Mouse (Mus musculus) heart, embryonic 13.5 days (tissue): ENCODE data around the gene Sestd1. TPM values are rescaled to one million over a fixed set of nuclear protein-coding genes. Genes with fewer than 3 reads are reported as not detected.
A peak's percentile ranks its signal among the peaks of the same experiment; 100 is the strongest.

Experiments
- ATAC-seq: fragments of 200-750 bp; cut with Nextera tagmentation; 2 replicates; pipeline ENCODE4 v1.8.0; 2017; ENCODE audit warnings: moderate TSS enrichment; ENCODE audit not compliant: insufficient number of reproducible peaks, low FRiP score, low TSS enrichment; ENCODE audit errors: extremely low read depth
- H3K27ac ChIP-seq: fragments of 300-500 bp; sonication (generic); replicated peaks from 2 replicates; pipeline ENCODE4 v1.5.1; 2015; ENCODE audit warnings: moderate library complexity, mild to moderate bottlenecking, inconsistent platforms
- H3K27me3 ChIP-seq: fragments of 300-500 bp; sonication (generic); replicated peaks from 2 replicates; pipeline ENCODE4 v1.6.1; 2015; ENCODE audit warnings: mild to moderate bottlenecking, inconsistent platforms
- H3K36me3 ChIP-seq: fragments of 300-500 bp; sonication (generic); 2 replicates; pipeline ENCODE4 v1.6.1; 2015; ENCODE audit warnings: mild to moderate bottlenecking, inconsistent platforms
- H3K4me1 ChIP-seq: fragments of 300-500 bp; sonication (generic); 2 replicates; pipeline ENCODE4 v1.6.1; 2015; ENCODE audit warnings: inconsistent platforms
- H3K4me2 ChIP-seq: fragments of 300-500 bp; sonication (generic); 2 replicates; pipeline ENCODE4 v1.6.1; 2015; ENCODE audit warnings: inconsistent platforms, mild to moderate bottlenecking, moderate library complexity
- H3K4me3 ChIP-seq: fragments of 300-500 bp; sonication (generic); 2 replicates; pipeline ENCODE4 v1.5.1; 2015; ENCODE audit warnings: moderate library complexity, mild to moderate bottlenecking, inconsistent platforms
- H3K9ac ChIP-seq: fragments of 300-500 bp; sonication (generic); 2 replicates; pipeline ENCODE4 v1.6.1; 2015; ENCODE audit warnings: inconsistent platforms, mild to moderate bottlenecking, moderate library complexity
- H3K9me3 ChIP-seq: fragments of 300-500 bp; sonication (generic); 2 replicates; pipeline ENCODE4 v1.6.1; 2016; ENCODE audit warnings: inconsistent platforms
- WGBS: fragments of 180-500 bp; shearing (Covaris S2); methylation state at CpG from one replicate; pipeline ENCODE4 v1.1.7; 2015; ENCODE audit warnings: mixed read lengths; 5-methylcytosine and 5-hydroxymethylcytosine counted together
- polyA plus RNA-seq: library from polyadenylated mRNA; unstranded; fragments of >200 nt; fragmentation: Nextera tagmentation; extraction: Ambion mirVana; gene quantifications from 2 replicates; pipeline ENCODE4 v1.2.1, GENCODE M21; 2015

Gene Sestd1
- polyA plus RNA-seq, 1 experiment from 2014 or later: 8.1 TPM

GRCm38 (mm10) chr2:77186912-77187311, 93.5 kb downstream of the Sestd1 start:
- Histone ChIP-seq H3K9ac (no peak overlapping the region), H3K4me2 (no peak overlapping the region), H3K27me3 (no peaks in the 10 kb centered on the region), H3K9me3 (no peaks in the 10 kb centered on the region), H3K4me3 (no peak overlapping the region), H3K27ac (no peak overlapping the region), H3K36me3 (peaks cover 44% of the 10 kb centered on the region), H3K4me1 (peaks cover 36% of the 10 kb centered on the region)
- 55% methylated on average over 8 of the region's 8 CpGs for WGBS
- no peak for ATAC-seq

- H3K27ac ChIP-seq: peak overlapping the region; percentile 95
- H3K27me3 ChIP-seq: no peaks in the 10 kb centered on the region
- WGBS: 23% methylated on average over 8 of the region's 8 CpGs
- no peak overlapping the region for H3K4me2 ChIP-seq
- peaks cover 49% of the 10 kb centered on the region for H3K4me1 ChIP-seq
- H3K9me3 ChIP-seq: 0 out of 2 replicates have a peak, but pooled peaks cover 3% of the 10 kb centered on the region
- H3K4me3 ChIP-seq: no peak overlapping the region
- ATAC-seq: no peak
- peaks cover 22% of the 10 kb centered on the region for H3K36me3 ChIP-seq
- H3K9ac ChIP-seq: no peak overlapping the region
These were observed 96.3 kb downstream of the Sestd1 start for GRCm38 (mm10) chr2:77184049-77184571.

DNA sequence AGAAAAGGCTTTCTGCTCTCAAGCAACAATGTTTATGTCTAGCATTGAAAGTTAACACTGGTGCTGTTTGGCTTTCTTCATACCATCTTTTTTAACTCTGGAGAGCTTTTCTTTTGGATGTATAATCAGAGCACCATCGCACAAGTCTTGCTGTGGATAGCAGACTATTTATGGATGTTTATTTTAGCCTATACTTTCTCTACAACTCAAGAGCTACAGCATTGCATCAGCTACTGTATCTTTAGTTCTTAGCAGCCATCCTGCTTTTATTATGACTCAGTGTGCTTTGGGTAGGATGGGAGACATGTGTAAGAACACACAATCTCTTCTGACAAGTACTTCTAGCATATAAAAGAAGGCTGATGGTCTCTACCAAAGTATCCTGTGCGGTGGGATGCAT, 96.7 kb downstream of the Sestd1 start:
- Histone ChIP-seq H3K4me1 (peaks cover 49% of the 10 kb centered on the region), H3K27ac (peak overlapping the region; percentile 95), H3K36me3 (peaks cover 22% of the 10 kb centered on the region), H3K27me3 (no peaks in the 10 kb centered on the region), H3K4me3 (no peak overlapping the region), H3K4me2 (no peak overlapping the region), H3K9me3 (0 out of 2 replicates have a peak, but pooled peaks cover 3% of the 10 kb centered on the region), H3K9ac (no peak overlapping the region)
- WGBS: 64% methylated on average over 2 of the region's 2 CpGs
- no peak for ATAC-seq

- Histone ChIP-seq H3K4me1 (peaks cover 54% of the 10 kb centered on the region), H3K27me3 (no peaks in the 10 kb centered on the region), H3K4me2 (peak overlapping the region; percentile 40), H3K27ac (peak overlapping the region; percentile 95), H3K9me3 (0 out of 2 replicates have a peak, but pooled peaks cover 3% of the 10 kb centered on the region), H3K36me3 (peaks cover 16% of the 10 kb centered on the region), H3K4me3 (no peak overlapping the region), H3K9ac (peak overlapping the region; percentile 70)
- ATAC-seq: no peak
- 51% methylated on average over 6 of the region's 6 CpGs for WGBS
These were observed 97.4 kb downstream of the Sestd1 start for GRCm38 (mm10) chr2:77182996-77183380.

DNA sequence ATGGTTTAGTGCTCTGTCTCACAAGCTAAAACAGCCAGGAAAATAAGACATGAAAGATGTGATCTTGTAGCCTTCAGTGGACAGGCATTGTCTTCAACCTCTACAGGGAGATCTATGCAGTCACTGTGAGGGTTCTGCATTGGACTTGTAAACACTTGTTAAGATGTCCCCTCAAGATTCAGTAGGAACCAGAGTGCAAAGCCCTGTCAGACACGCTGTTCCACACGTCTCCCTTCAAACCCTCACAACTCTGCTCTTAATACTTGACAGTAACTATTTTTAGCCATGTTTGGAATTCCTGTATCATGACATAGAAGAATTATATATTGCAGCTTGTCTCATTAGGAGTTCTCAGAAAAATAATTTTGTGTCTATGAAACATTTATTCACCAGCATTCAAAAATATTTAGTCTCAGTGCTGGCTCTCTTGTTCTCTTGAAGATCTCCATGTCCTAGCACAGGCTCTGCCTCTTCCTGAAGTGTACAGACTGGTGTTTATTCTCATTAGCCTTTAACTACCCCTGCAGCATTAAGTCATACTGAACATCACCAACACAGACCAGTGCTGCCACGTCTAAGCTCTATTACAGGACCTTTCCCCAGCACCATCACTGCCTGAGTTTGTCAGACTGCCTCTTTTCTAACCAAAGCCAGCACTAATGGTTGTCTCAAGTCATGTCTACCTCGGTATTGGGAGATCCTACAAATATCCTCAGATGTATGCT, 98.0 kb downstream of the Sestd1 start:
- Histone ChIP-seq H3K36me3 (peaks cover 11% of the 10 kb centered on the region), H3K9me3 (0 out of 2 replicates have a peak, but pooled peaks cover 3% of the 10 kb centered on the region), H3K4me1 (peaks cover 60% of the 10 kb centered on the region), H3K4me3 (no peak overlapping the region), H3K27ac (peak overlapping the region; percentile 95), H3K4me2 (peak overlapping the region; percentile 40), H3K27me3 (no peaks in the 10 kb centered on the region), H3K9ac (peak overlapping the region; percentile 70)
- ATAC-seq: peak; percentile 54
- WGBS: 37% methylated on average over 4 of the region's 4 CpGs

DNA sequence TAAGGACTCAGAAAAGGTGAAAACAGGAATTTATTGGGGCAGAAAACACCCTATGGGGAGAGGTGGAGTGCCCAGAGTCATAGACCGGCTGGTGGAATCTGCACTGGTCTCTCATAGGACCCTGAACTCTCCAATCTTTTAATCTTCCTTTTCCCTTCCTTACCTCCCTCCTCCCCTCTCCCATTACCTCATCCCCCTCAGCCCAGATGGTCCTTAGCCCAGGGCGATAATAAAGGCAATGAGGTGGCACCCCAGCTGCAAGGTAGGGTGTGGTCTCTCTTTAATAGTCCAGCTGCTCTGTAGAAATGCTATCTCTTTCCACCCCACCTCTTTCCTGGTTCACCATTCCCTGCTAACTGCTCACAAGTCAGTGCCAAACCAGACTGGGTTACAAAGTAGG, 102.9 kb downstream of the Sestd1 start:
- 49% methylated on average over 2 of the region's 2 CpGs for WGBS
- peak overlapping the region; percentile 68 for H3K27ac ChIP-seq
- no peak for ATAC-seq
- no peak overlapping the region; the same call in 1 of the 2 replicates for H3K4me2 ChIP-seq
- peaks cover 77% of the 10 kb centered on the region for H3K4me1 ChIP-seq
- H3K27me3 ChIP-seq: no peaks in the 10 kb centered on the region
- H3K36me3 ChIP-seq: no peaks in the 10 kb centered on the region
- H3K4me3 ChIP-seq: no peak overlapping the region
- no peak overlapping the region for H3K9ac ChIP-seq
- 0 out of 2 replicates have a peak, but pooled peaks cover 3% of the 10 kb centered on the region for H3K9me3 ChIP-seq

- H3K4me2 ChIP-seq: peak overlapping the region; percentile 46
- 0 out of 2 replicates have a peak, but pooled peaks cover 3% of the 10 kb centered on the region for H3K9me3 ChIP-seq
- no peaks in the 10 kb centered on the region for H3K36me3 ChIP-seq
- 0 out of 2 replicates have a peak overlapping the region, but pooled peaks have one; percentile 1 for H3K4me3 ChIP-seq
- peak overlapping the region; percentile 72 for H3K9ac ChIP-seq
- H3K27me3 ChIP-seq: no peaks in the 10 kb centered on the region
- H3K4me1 ChIP-seq: peaks cover 77% of the 10 kb centered on the region
- 0 out of 2 replicates have a peak, but pooled peaks have one; percentile 40 for ATAC-seq
- peak overlapping the region; percentile 77 for H3K27ac ChIP-seq
- WGBS: 19% methylated on average over 10 of the region's 10 CpGs
These were observed 104.0 kb downstream of the Sestd1 start for GRCm38 (mm10) chr2:77176413-77176812.

DNA sequence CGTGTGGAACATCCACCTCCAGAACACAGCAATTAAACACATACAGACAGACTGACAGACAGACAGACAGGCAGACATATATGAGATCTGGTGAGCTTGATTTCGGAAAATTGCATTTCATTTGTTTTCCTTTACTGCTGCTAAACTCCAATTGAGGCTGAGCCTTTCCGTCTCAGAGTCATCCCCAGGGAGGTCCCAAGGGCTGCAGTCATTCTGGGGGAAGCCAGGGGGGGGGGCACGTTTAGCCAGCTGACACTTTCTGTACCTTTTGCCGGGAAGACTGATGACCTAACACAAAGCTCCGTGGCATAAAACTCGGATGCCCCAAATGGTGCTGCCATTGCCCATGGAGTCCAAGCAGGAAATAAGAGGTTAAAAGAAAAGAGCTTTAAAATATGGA, 105.0 kb downstream of the Sestd1 start:
- WGBS: 51% methylated on average over 7 of the region's 7 CpGs
- Histone ChIP-seq H3K9me3 (0 out of 2 replicates have a peak, but pooled peaks cover 3% of the 10 kb centered on the region), H3K27ac (no peak overlapping the region), H3K4me3 (no peak overlapping the region), H3K4me1 (peaks cover 76% of the 10 kb centered on the region), H3K9ac (no peak overlapping the region), H3K36me3 (no peaks in the 10 kb centered on the region), H3K4me2 (no peak overlapping the region), H3K27me3 (no peaks in the 10 kb centered on the region)
- no peak for ATAC-seq

DNA sequence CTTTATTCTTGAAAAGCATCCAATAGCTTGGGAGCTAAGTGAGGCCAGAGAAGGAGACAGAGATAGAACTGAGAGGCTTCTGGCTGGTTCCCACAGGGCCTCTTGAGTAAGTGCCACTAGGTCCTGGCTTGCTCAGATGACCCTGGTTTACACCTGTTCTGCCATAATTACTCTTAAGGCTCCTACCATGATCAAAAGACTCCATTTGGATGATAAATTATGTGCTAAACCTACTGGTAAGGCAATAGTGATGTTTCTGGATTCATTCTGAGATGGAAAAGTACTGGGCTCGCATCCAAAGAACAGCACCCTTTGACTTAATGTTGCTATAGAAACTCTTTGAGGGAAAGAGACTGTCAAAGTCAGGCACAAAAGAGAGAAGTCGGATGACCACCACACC, 106.1 kb downstream of the Sestd1 start:
- Histone ChIP-seq H3K4me3 (no peak overlapping the region), H3K27me3 (no peaks in the 10 kb centered on the region), H3K4me1 (peaks cover 77% of the 10 kb centered on the region), H3K4me2 (peak overlapping the region; percentile 16; the same call in 1 of the 2 replicates), H3K36me3 (no peaks in the 10 kb centered on the region), H3K9ac (no peak overlapping the region), H3K9me3 (no peaks in the 10 kb centered on the region), H3K27ac (peak overlapping the region; percentile 99)
- 67% methylated on average over 2 of the region's 2 CpGs for WGBS
- no peak for ATAC-seq

DNA sequence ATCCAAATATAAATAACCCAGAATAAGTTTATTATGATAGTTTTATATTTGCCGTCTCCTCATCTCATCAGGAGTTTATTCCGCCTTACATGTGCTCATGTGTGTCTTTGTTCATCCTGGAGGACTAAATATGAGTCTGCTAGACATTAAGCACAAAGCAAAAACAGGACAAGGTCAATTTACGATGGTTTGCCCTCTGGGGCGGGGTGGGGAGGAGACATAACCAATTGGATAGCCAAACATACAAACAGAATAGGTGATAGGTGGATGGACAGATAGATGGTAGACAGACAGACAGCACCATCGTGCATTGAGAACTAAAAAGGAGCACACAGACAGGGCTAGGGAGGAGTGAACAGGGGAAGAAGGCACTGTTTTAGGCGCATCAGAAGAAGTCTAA, 106.6 kb downstream of the Sestd1 start:
- no peak overlapping the region; the same call in 1 of the 2 replicates for H3K4me2 ChIP-seq
- H3K27me3 ChIP-seq: no peaks in the 10 kb centered on the region
- ATAC-seq: no peak
- H3K9me3 ChIP-seq: no peaks in the 10 kb centered on the region
- H3K4me1 ChIP-seq: peaks cover 82% of the 10 kb centered on the region
- H3K27ac ChIP-seq: peak overlapping the region; percentile 99
- no peaks in the 10 kb centered on the region for H3K36me3 ChIP-seq
- H3K9ac ChIP-seq: no peak overlapping the region
- H3K4me3 ChIP-seq: no peak overlapping the region
- WGBS: 73% methylated on average over 6 of the region's 6 CpGs

DNA sequence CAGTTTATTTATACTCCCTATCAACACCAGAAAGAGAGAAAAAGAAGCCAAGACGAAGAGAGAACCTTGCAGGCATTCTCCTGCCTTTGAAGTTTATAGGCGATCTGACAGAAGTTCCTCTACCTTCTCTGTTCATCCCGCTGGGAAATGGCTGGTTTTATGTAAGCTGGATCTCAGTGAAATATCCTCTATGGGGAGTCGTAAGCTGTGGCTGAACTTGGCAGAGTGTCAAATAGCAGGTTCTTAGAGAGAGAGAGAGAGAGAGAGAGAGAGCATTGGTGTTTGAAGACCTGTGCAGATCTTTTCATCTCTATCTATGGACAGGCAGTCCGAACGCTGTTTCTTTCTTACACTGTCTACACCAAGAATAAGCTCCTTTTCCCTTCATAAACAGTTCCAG, 107.0 kb downstream of the Sestd1 start:
- no peak for ATAC-seq
- Histone ChIP-seq H3K27me3 (no peaks in the 10 kb centered on the region), H3K9ac (peak overlapping the region; percentile 33; the same call in 1 of the 2 replicates), H3K4me2 (peak overlapping the region; percentile 28), H3K4me3 (no peak overlapping the region), H3K9me3 (no peaks in the 10 kb centered on the region), H3K36me3 (peaks cover 1% of the 10 kb centered on the region; the same call in 1 of the 2 replicates), H3K4me1 (peaks cover 83% of the 10 kb centered on the region), H3K27ac (peak overlapping the region; percentile 99)
- 37% methylated on average over 6 of the region's 6 CpGs for WGBS
